Mouse (Mus musculus): ENCODE results near the gene Wrnip1.

Gene Wrnip1

GRCm38 (mm10) chr13:32806820-32807219 lies 5.0 kb downstream of the Wrnip1 start:
- no peak for ATAC-seq (ENCODE audit: low TSS enrichment)

- ATAC-seq (ENCODE audit: low TSS enrichment): no peak
Measured at GRCm38 (mm10) chr13:32807624-32808023, 5.8 kb downstream of the Wrnip1 start.

GRCm38 (mm10) chr13:32819241-32819640 lies 17.4 kb downstream of the Wrnip1 start:
- ATAC-seq (ENCODE audit: low TSS enrichment): no peak

GRCm38 (mm10) chr13:32819926-32820325 lies 18.1 kb downstream of the Wrnip1 start:
- no peak for ATAC-seq (ENCODE audit: low TSS enrichment)

GRCm38 (mm10) chr13:32821671-32822070 lies 19.8 kb downstream of the Wrnip1 start:
- no peak for ATAC-seq (ENCODE audit: low TSS enrichment)

- ATAC-seq (ENCODE audit: low TSS enrichment): no peak
Measured at GRCm38 (mm10) chr13:32823126-32823525, 21.3 kb downstream of the Wrnip1 start.

- no peak for ATAC-seq (ENCODE audit: low TSS enrichment)
Measured at GRCm38 (mm10) chr13:32824377-32825330, 22.8 kb downstream of the Wrnip1 start.

- no peak for ATAC-seq (ENCODE audit: low TSS enrichment)
Measured at GRCm38 (mm10) chr13:32825546-32825945, 23.7 kb downstream of the Wrnip1 start.

- ATAC-seq (ENCODE audit: low TSS enrichment): no peak
Measured at GRCm38 (mm10) chr13:32827111-32827822, 25.4 kb downstream of the Wrnip1 start.

- ATAC-seq (ENCODE audit: low TSS enrichment): peak; percentile 63
Measured at GRCm38 (mm10) chr13:32827951-32828350, 26.1 kb downstream of the Wrnip1 start.

- no peak for ATAC-seq (ENCODE audit: low TSS enrichment)
Measured at GRCm38 (mm10) chr13:32828886-32829285, 27.0 kb downstream of the Wrnip1 start.

GRCm38 (mm10) chr13:32831505-32832273 lies 29.9 kb downstream of the Wrnip1 start:
- ATAC-seq (ENCODE audit: low TSS enrichment): no peak

GRCm38 (mm10) chr13:32832776-32833175 lies 30.9 kb downstream of the Wrnip1 start:
- ATAC-seq (ENCODE audit: low TSS enrichment): 0 out of 2 replicates have a peak, but pooled peaks have one; percentile 36

GRCm38 (mm10) chr13:32833237-32833636 lies 31.4 kb downstream of the Wrnip1 start:
- ATAC-seq (ENCODE audit: low TSS enrichment): peak; percentile 38; the same call in 1 of the 2 replicates

GRCm38 (mm10) chr13:32834513-32834912 lies 32.7 kb downstream of the Wrnip1 start:
- no peak for ATAC-seq (ENCODE audit: low TSS enrichment)

- peak; percentile 91 for ATAC-seq (ENCODE audit: low TSS enrichment)
Measured at GRCm38 (mm10) chr13:32839314-32839713, 37.5 kb downstream of the Wrnip1 start.

GRCm38 (mm10) chr13:32841349-32841748 lies 39.5 kb downstream of the Wrnip1 start:
- no peak for ATAC-seq (ENCODE audit: low TSS enrichment)

GRCm38 (mm10) chr13:32846221-32846620 lies 44.4 kb downstream of the Wrnip1 start:
- no peak for ATAC-seq (ENCODE audit: low TSS enrichment)

- no peak for ATAC-seq (ENCODE audit: low TSS enrichment)
Measured at GRCm38 (mm10) chr13:32849092-32849491, 47.3 kb downstream of the Wrnip1 start.

GRCm38 (mm10) chr13:32849531-32850123 lies 47.8 kb downstream of the Wrnip1 start:
- no peak for ATAC-seq (ENCODE audit: low TSS enrichment)

GRCm38 (mm10) chr13:32850156-32850555 lies 48.3 kb downstream of the Wrnip1 start:
- ATAC-seq (ENCODE audit: low TSS enrichment): no peak
